Mouse (Mus musculus): ENCODE measurements around the gene Strn. TPM values are rescaled to one million over a fixed set of nuclear protein-coding genes. Genes with fewer than 3 reads are reported as not detected.

Strn gene
- polyA plus RNA-seq, 1 experiment = 5.2 TPM

DNA sequence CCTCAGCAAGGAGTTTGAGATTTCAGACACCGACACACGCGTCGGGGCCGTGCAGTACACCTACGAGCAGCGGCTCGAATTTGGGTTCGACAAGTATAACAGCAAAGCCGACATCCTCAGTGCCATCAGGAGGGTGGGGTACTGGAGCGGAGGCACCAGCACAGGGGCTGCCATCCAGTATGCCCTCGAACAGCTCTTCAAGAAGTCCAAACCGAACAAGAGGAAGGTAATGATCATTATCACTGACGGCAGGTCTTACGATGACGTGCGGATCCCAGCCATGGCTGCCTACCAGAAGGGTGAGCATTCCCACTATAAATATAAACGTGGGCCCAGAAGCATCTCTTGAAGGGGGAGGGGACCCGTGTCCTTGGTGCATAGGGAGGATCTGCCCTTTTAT lies 112.1 kb downstream of the Strn start:
- 94% methylated on average over 19 of the region's 19 CpGs for WGBS

DNA sequence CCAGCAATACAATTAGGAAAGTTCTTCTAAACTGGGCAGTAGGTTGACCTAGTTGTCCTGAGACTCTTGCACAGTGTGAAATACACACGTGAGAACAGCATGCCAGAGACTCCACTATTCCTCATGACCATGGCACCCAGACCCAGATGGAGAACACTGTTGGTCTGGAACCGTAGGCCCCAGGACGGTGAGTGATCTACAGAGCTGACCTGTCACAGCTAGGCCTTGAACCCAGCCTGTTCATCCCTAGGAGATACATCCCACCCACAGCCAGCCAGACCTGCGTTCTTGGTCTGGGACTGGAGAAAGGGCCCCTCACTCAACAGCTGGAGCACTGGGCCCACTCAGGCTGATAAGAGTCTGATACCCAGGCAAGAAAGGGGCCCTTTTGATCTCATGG lies 115.1 kb downstream of the Strn start:
- WGBS = 86% methylated on average over 4 of the region's 4 CpGs

More for the DNA sequence above, 112.1 kb downstream of the Strn start:
- DNase-seq (ENCODE audit: low read depth, low spot score) = no peak

DNA sequence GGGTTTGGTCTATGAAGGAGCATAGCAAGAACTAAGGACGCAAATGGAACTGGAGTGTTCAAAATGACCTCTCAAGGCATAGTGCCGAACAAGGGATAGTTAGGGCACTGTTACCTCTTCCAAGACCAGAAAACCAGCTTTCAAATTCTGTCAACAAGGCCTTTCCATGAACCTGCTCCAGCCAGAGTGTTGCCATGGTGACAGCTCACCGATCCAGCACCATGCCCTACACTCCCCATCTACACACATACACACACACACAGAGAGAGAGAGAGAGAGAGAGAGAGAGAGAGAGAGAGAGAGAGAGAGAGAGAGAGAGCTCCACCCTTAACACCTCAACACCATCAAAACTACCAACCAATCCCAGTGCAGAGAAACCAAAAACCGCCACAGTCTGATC lies 116.3 kb downstream of the Strn start:
- DNase-seq (ENCODE audit: low read depth, low spot score) = no peak
- WGBS = 77% methylated on average over 4 of the region's 4 CpGs

More for the DNA sequence above, 115.1 kb downstream of the Strn start:
- DNase-seq (ENCODE audit: low read depth, low spot score) = no peak

DNA sequence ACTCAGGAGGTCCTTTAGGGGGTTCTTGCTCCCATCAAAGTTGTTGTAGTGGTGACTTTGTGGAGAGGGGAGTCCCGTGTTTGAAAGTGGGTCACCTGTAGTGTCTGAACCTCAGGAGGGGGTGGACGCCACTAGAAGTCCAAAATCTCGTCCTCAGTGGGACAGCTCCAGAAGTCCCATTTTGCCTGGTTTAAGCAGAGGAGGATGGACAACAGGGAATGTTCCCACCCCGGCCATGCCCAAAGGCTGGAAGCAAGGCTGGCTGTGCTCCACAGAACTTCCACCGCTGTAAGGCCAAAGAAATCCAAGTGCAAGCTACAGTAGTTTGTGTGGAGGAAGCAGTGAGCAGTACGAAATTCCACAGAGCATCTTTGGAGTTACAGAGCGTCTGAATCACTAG lies 117.0 kb downstream of the Strn start:
- 86% methylated on average over 7 of the region's 7 CpGs for WGBS
- DNase-seq (ENCODE audit: low read depth, low spot score) = no peak

GRCm38 (mm10) chr17:78618164-78618693 lies 118.8 kb downstream of the Strn start:
- no peak for DNase-seq (ENCODE audit: low read depth, low spot score)
- WGBS = 79% methylated on average over 5 of the region's 5 CpGs

GRCm38 (mm10) chr17:78615096-78615495 lies 121.9 kb downstream of the Strn start:
- DNase-seq (ENCODE audit: low read depth, low spot score) = no peak
- WGBS = 64% methylated on average over 3 of the region's 3 CpGs

DNA sequence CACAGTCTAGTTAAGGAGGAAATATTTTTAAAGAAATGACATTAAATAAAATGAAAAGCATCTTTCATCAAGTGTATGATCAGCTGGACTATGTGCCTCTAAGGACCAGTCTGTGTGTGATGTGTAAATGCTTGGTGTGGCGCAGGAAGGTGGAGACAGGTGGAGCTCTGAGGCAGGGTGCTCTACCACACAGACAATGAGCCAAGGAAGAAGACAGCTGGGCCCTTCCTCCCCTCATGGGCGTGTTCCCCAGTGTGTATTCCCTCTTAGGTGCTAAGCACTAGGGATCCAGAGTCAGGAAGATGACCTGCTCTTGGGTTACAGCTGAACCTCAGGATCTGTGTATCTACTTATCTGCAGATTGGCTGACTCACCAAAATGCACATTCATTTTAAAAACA lies 122.5 kb downstream of the Strn start:
- DNase-seq (ENCODE audit: low read depth, low spot score) = no peak
- 65% methylated on average over 2 of the region's 2 CpGs for WGBS

DNA sequence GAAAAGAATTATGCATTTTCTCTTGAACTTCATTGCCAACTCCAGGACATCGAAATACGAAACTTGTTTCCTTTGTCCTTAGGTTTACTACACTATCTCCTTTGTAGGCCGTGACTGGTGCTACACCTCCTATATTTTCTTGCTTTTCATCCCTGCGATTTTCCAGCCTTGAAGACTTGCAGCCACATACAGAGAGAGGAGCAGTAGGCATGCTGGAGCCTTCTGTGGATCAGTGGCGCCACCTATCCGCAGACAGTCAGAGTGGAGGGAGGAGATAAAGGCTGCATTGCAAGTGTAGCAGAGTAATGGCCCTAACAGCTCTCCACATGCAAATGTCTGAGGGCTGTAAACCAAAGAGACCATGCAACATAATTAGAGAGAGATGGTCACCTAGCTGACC lies 125.9 kb downstream of the Strn start:
- WGBS = 78% methylated on average over 6 of the region's 6 CpGs
- no peak for DNase-seq (ENCODE audit: low read depth, low spot score)

DNA sequence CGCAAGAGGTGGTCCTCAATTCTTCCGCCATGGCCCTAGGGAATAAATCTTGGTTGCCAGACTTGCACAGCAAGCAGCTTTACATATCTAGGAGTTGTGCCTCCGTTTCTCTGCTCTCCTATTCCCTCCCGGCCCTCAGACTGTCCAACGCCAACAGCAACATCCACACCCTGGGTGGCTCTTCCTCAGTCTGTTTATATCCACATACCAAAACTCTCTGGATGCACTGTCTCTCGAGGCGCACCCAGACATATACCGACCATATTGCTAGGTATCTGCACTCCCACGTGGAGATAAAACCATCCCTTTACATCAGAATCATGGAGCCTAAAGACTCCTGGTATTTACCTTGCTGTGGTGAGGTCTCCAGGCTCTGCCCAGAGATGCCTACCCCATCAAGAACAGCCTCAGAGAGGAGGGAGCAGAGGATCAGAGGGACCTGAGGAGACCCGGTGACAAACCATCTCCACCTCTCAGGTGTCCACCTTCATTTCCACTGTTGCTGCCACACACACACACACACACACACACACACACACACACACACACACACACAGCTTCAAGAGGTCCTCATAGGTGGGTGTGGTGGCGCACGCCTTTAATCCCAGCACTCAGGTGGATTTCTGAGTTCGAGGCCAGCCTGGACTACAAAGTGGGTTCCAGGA lies 127.7 kb downstream of the Strn start:
- WGBS = 79% methylated on average over 13 of the region's 13 CpGs
- no peak for DNase-seq (ENCODE audit: low read depth, low spot score)

DNA sequence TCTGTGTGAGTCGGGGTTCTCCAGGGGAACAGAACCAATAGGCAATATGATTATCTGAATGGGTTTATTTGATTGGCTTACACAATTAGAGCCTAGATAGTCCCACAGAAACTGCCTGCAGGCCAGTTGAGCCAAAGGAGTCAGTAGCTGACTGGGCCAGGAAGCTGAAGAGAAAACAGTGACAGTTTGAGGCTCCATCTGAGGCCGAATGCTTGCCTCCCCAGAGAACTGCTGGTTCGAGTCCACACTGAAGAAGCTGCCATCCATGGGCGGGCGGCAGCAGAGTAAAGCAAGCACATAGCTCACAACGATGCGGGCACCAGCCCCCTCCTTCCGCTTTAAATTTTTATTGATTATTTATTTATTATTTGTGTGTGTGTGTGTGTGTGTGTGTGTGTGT lies 128.3 kb downstream of the Strn start:
- 74% methylated on average over 8 of the region's 8 CpGs for WGBS
- DNase-seq (ENCODE audit: low read depth, low spot score) = no peak

DNA sequence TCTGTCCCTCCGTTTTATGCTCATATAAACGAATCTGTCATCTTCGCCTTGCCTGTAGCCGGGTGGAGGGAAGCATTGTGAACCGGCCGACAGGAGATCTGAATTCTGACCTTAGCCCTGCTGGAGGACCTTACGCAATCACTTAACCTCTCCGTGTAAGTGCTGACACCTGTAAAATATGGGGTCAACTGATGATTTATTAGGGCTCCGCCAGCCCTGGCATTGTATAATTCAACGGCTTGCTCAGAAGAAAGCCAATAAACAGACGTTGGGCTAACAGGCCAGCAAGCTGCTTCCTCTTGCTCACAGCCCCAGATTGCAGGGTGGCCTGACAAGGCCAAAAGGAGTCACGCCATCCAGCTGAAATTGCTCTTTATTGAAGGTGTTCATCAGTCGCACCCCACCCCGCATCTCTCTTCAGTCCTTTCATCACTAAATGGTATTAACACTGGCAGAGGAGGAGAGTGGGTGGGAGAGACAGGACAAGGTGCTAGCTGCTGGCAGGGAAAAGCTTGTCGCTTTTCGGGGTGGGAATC lies 128.8 kb downstream of the Strn start:
- 23% methylated on average over 16 of the region's 16 CpGs for WGBS

DNA sequence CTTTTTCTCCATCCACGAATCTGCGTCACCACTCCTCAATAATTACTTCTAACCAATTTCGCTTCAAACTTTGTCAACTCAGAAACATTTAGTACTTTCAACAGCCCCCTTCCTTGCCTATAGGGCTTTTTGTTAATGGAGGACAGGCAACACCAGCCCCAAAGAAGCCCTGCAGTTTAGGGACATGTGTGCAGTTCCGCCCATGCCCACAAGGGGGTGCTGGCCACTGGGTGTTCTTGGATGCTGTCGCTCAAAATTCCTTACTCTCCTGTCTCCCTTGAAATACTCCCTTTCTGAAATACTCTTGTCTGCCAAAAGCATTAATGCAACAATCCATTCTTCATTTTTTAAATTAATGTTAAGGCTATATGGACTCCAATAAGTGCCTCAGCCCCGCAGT lies 132.6 kb downstream of the Strn start:
- no peak for DNase-seq (ENCODE audit: low read depth, low spot score)
- 69% methylated on average over 6 of the region's 6 CpGs for WGBS

More for the DNA sequence above, 128.8 kb downstream of the Strn start:
- DNase-seq (ENCODE audit: low read depth, low spot score) = no peak

GRCm38 (mm10) chr17:78603872-78604271 lies 133.1 kb downstream of the Strn start:
- 23% methylated on average over 8 of the region's 8 CpGs for WGBS
- peak; percentile 36 for DNase-seq (ENCODE audit: low read depth, low spot score)

DNA sequence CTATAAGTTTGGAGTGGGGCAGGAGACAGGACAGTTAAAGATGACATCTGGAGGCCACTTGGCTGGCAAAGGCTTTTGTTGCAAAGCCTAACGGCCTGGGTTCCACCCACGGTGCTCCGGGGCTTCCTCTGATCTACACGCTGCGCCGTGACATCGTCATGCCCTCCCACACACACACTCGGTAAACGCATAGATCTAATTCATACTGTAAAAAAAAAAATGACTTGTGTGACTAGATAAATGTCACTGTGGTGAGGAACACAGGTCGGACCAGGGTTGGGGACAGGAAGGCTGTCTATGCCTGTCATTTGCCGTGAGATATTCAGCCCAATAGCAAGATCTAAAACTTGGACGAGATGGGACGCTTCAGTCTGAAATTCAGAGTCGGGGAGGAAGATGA lies 134.7 kb downstream of the Strn start:
- no peak for DNase-seq (ENCODE audit: low read depth, low spot score)
- 92% methylated on average over 14 of the region's 14 CpGs for WGBS

- DNase-seq (ENCODE audit: low read depth, low spot score) = no peak
- 86% methylated on average over 12 of the region's 12 CpGs for WGBS
These were observed 135.4 kb downstream of the Strn start for GRCm38 (mm10) chr17:78601601-78602000.

GRCm38 (mm10) chr17:78601042-78601441 lies 136.0 kb downstream of the Strn start:
- 43% methylated on average over 6 of the region's 6 CpGs for WGBS
- no peak for DNase-seq (ENCODE audit: low read depth, low spot score)

Other genes with a start within 250 kb of the Strn start
- 0.34 and 0.63 TPM in 2 replicates for gene Vit, start 229.1 kb downstream of the Strn start, polyA plus RNA-seq (2012; rRNA removed)
- 10.1 and 15.8 TPM in 2 replicates for gene Heatr5b, start 98.2 kb upstream of the Strn start, polyA plus RNA-seq (2012; rRNA removed)
- gene Gpatch11, start 98.4 kb upstream of the Strn start, polyA plus RNA-seq (2012; rRNA removed) = 6.2 TPM in 2 replicates
- gene Eif2ak2, start 145.4 kb upstream of the Strn start, polyA plus RNA-seq (2012; rRNA removed) = 3.0 and 10.5 TPM in 2 replicates
- gene Sult6b1, start 169.8 kb upstream of the Strn start, polyA plus RNA-seq (2012; rRNA removed) = not detected in 2 replicates
- 8.6 and 8.8 TPM in 2 replicates for gene Cebpzos, start 179.3 kb upstream of the Strn start, polyA plus RNA-seq (2012; rRNA removed)
- 3.2 and 3.4 TPM in 2 replicates for gene Cebpz, start 199.9 kb upstream of the Strn start, polyA plus RNA-seq (2012; rRNA removed)
- 7.6 and 10.9 TPM in 2 replicates for gene Ndufaf7, start 199.9 kb upstream of the Strn start, polyA plus RNA-seq (2012; rRNA removed)